Mouse (Mus musculus): ENCODE measurements around the gene Ptges.

DNA sequence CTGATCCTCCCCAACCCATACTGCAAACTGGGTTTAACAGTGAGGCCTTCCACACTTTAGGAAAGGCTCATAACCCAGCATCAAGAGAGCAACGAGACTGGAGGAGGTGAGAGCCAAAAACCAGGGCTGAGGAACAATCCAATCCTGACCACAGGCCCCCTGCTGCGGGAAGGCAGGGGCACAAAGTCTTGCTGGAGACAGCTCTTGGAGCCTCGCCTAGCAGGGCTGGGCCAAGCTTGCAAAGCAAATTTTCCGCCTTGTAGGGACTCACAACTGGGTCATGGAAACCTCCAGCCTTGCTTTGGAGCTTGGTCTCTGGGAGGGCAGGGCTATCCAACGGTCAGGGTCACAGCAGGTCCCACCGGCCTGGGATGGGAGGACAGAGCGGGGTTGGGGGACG, 58.8 kb downstream of the Ptges start:
- no peak for TF ChIP-seq POLR2AphosphoS5 (IDR thresholded peaks at IDR 0.05; ENCODE audit: insufficient replicate concordance, low read depth, low read length)
- no peak for TF ChIP-seq CTCF (IDR thresholded peaks at IDR 0.05; ENCODE audit: low read depth, low read length)
- TF ChIP-seq TAL1 (conservative IDR thresholded peaks at IDR 0.05; ENCODE audit: low read depth, low read length) = no peak
- no peak for TF ChIP-seq GATA1 (IDR thresholded peaks at IDR 0.05; ENCODE audit: borderline replicate concordance, low read length)
- no peak for TF ChIP-seq GATA2 (IDR thresholded peaks at IDR 0.05; ENCODE audit: borderline replicate concordance, low read depth, low read length)
